Mouse (Mus musculus): Measurements from ENCODE around the gene Olfr1214. TPM values are rescaled to one million over a fixed set of nuclear protein-coding genes. Genes with fewer than 3 reads are reported as not detected.
"Not testable (repeated sequence)": the region's sequence is repeated elsewhere in the genome, so short reads cannot be mapped to it uniquely, and the experiment has no call there.

Olfr1214 gene
- total RNA-seq (2021) = not detected
- long read RNA-seq, experiment 1 = 0 reads
- long read RNA-seq, experiment 2 = 0 reads

GRCm38 (mm10) chr2:88992553-88992952 lies at the start of gene Olfr1214:
TSS of gene Olfr1214 (minus strand) at chr2:88992653.
- no peak for DNase-seq (ENCODE audit: low spot score in 2 of 2)

DNA sequence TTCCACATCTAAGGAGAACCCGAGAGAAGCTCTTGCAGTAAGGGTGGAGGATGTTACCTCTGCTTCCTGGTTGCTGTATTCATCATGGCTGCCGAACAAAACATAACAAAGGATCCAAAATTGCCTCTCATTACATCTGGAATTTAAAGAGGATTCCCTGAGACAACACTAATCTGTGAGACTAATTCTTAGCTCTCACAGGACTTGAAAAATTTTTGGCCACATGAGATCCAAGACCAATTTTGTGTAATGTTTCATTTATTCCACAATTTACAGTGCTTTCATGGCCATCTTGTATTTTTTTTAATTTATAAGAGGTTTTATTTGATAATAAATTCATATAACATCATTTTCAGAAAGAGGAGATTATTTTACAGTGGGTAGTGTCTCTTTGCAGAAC lies 39.5 kb upstream of the Olfr1214 start, which contains the start of gene Olfr1217:
Gene Olfr1217 (minus strand): TSS at position 101 of the 400 bp plus-strand sequence.
- no peak for DNase-seq (ENCODE audit: low spot score in 2 of 2)

- not testable (repeated sequence) for DNase-seq (ENCODE audit: low spot score in 2 of 2)
Measured at GRCm38 (mm10) chr2:89021436-89021835, 29.0 kb upstream of the Olfr1214 start.

- no peak for DNase-seq (ENCODE audit: low spot score in 2 of 2)
Measured at GRCm38 (mm10) chr2:89018240-89018639, 25.8 kb upstream of the Olfr1214 start, which contains the start of gene Olfr1216. TSS of gene Olfr1216 (minus strand) at chr2:89018340.

GRCm38 (mm10) chr2:89006873-89007272 lies 14.4 kb upstream of the Olfr1214 start, which contains the start of gene Olfr1215:
TSS of gene Olfr1215 (minus strand) at chr2:89006973.
- no peak for DNase-seq (ENCODE audit: low spot score in 2 of 2)

DNA sequence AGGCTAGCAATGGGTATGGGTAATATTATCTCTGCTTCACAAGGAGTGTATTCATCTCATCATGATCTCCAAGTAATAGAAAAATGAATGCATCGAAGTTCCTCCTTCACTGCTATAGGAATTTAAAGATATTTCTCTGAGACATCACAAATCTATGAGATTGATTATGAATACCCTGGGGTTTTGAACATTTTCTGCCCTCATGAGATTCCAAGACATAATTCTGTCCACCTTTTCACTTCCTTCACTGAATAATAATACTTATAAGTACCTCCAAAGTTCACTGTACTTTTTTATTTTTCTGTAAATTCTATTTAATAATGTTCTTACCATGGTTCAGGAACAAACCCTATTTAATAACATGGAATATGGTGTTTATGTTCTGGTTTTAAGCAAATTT lies 12.3 kb downstream of the Olfr1214 start, which contains the start of gene Gm13762:
Gene Gm13762 (minus strand): TSS at position 101 of the 400 bp plus-strand sequence.
- DNase-seq (ENCODE audit: low spot score in 2 of 2) = no peak

- DNase-seq (ENCODE audit: low spot score in 2 of 2) = no peak
Measured at GRCm38 (mm10) chr2:88953669-88954068, 38.8 kb downstream of the Olfr1214 start, which contains the start of gene Olfr1212. TSS of gene Olfr1212 (plus strand) at chr2:88953969.

DNA sequence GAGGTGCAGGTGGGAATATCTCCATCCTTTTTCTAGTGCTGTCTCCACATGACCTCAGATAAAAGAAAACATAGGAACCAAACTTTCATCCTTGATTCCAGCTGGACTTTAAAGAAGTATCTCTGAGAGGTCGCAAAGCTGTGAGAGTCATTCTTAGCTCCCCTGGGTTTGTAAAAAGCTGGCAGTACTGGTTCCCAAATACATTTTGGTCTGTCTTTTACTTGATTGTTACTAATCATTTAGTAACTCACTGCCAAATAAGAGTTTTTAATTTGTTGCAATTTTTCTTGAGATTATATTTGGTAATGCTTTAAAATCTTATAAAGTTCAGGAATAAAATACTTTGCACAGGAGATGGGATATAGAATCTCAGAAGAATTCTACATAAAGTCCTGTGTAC lies 54.4 kb downstream of the Olfr1214 start, which contains the start of gene Olfr1211:
Gene Olfr1211 (minus strand): TSS at position 101 of the 400 bp plus-strand sequence.
- no peak for DNase-seq (ENCODE audit: low spot score in 2 of 2)

Other genes with a start within 250 kb of the Olfr1214 start
- not detected for gene Olfr1198, start 241.3 kb downstream of the Olfr1214 start, total RNA-seq (2021)
- gene Olfr1199, start 232.2 kb downstream of the Olfr1214 start, total RNA-seq (2021) = not detected
- gene Olfr1200, start 222.2 kb downstream of the Olfr1214 start, total RNA-seq (2021) = not detected
- gene Olfr1201, start 199.6 kb downstream of the Olfr1214 start, total RNA-seq (2021) = not detected
- not detected for gene Olfr1202, start 178.2 kb downstream of the Olfr1214 start, total RNA-seq (2021)
- gene Olfr1205, start 162.9 kb downstream of the Olfr1214 start, total RNA-seq (2021) = not detected
- not detected for gene Olfr1204, start 143.4 kb downstream of the Olfr1214 start, total RNA-seq (2021)
- gene Olfr1206, start 129.4 kb downstream of the Olfr1214 start, total RNA-seq (2021) = not detected
- not detected for gene Olfr1208, start 90.3 kb downstream of the Olfr1214 start, total RNA-seq (2021)
- not detected for gene Olfr1209, start 77.5 kb downstream of the Olfr1214 start, total RNA-seq (2021)
- gene Olfr1211, start 54.5 kb downstream of the Olfr1214 start, total RNA-seq (2021) = not detected
- gene Olfr1212, start 38.7 kb downstream of the Olfr1214 start, total RNA-seq (2021) = not detected
- not detected for gene Gm13762, start 12.4 kb downstream of the Olfr1214 start, total RNA-seq (2021)
- not detected for gene Olfr1215, start 14.3 kb upstream of the Olfr1214 start, total RNA-seq (2021)
- not detected for gene Olfr1216, start 25.7 kb upstream of the Olfr1214 start, total RNA-seq (2021)
- not detected for gene Olfr1217, start 39.4 kb upstream of the Olfr1214 start, total RNA-seq (2021)
- not detected for gene Olfr1218, start 68.5 kb upstream of the Olfr1214 start, total RNA-seq (2021)
- not detected for gene Olfr1219, start 90.9 kb upstream of the Olfr1214 start, total RNA-seq (2021)
- not detected for gene Olfr1220, start 114.2 kb upstream of the Olfr1214 start, total RNA-seq (2021)
- not detected for gene Olfr1221, start 124.6 kb upstream of the Olfr1214 start, total RNA-seq (2021)
- gene Olfr1222, start 140.4 kb upstream of the Olfr1214 start, total RNA-seq (2021) = not detected
- gene Olfr1223, start 158.9 kb upstream of the Olfr1214 start, total RNA-seq (2021) = not detected
- not detected for gene Olfr1224-ps1, start 171.4 kb upstream of the Olfr1214 start, total RNA-seq (2021)
- not detected for gene Olfr1225, start 182.0 kb upstream of the Olfr1214 start, total RNA-seq (2021)
- gene Olfr1226, start 207.4 kb upstream of the Olfr1214 start, total RNA-seq (2021) = not detected

Data from adrenal gland, postnatal 4 days (tissue).